Mouse (Mus musculus): ENCODE results near the gene Nes. TPM values are rescaled to one million over a fixed set of nuclear protein-coding genes. Genes with fewer than 3 reads are reported as not detected.

The Nes gene
- polyA plus RNA-seq, 1 experiment from 2014 or later = 20.0 TPM

GRCm38 (mm10) chr3:87958056-87958455, 12.8 kb upstream of the Nes start:
- H3K9ac ChIP-seq = no peak overlapping the region
- H3K4me3 ChIP-seq (replicated peaks) = no peak overlapping the region
- H3K9me3 ChIP-seq = no peaks in the 10 kb centered on the region
- H3K27ac ChIP-seq = no peak overlapping the region
- no peaks in the 10 kb centered on the region for H3K36me3 ChIP-seq
- H3K4me1 ChIP-seq (replicated peaks) = peaks cover 15% of the 10 kb centered on the region
- 38% methylated on average over 1 of the region's 1 CpGs for WGBS
- ATAC-seq = no peak
- H3K27me3 ChIP-seq (replicated peaks) = 0 out of 2 replicates have a peak, but pooled peaks cover 3% of the 10 kb centered on the region
- H3K4me2 ChIP-seq (replicated peaks) = no peak overlapping the region

DNA sequence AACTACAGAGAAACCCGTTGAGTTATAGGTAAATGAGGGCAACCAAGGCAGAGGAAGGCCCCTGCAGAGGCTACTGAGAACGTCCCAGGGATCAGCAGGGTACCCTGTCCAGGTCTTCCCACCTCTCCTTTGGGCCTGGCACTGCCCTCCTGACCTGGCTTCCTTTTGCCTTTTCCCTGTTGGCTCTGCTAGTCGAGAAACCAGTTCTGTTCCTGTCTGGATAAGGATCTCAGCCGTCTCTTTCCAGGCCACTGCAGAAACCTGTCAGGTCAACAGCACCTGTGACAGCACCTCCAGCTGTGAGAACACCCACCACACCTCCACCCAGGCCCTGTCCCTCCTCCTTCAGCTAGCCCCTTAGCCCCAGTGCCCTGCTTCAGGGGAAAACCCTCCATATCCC, 12.4 kb upstream of the Nes start:
- WGBS = 26% methylated on average over 4 of the region's 4 CpGs
- Histone ChIP-seq H3K27ac (no peak overlapping the region), H3K4me3 (replicated peaks) (no peak overlapping the region)

GRCm38 (mm10) chr3:87958967-87959366, 11.9 kb upstream of the Nes start:
- Histone ChIP-seq H3K27ac (no peak overlapping the region), H3K9me3 (no peaks in the 10 kb centered on the region), H3K4me1 (replicated peaks) (peaks cover 15% of the 10 kb centered on the region), H3K9ac (no peak overlapping the region), H3K4me2 (replicated peaks) (no peak overlapping the region), H3K4me3 (replicated peaks) (no peak overlapping the region), H3K27me3 (replicated peaks) (0 out of 2 replicates have a peak, but pooled peaks cover 3% of the 10 kb centered on the region), H3K36me3 (no peaks in the 10 kb centered on the region)
- WGBS = 33% methylated on average over 1 of the region's 1 CpGs
- no peak for ATAC-seq

More for the DNA sequence above, 12.4 kb upstream of the Nes start:
- H3K36me3 ChIP-seq = no peaks in the 10 kb centered on the region
- 0 out of 2 replicates have a peak, but pooled peaks cover 3% of the 10 kb centered on the region for H3K27me3 ChIP-seq (replicated peaks)
- H3K9ac ChIP-seq = no peak overlapping the region
- no peak for ATAC-seq
- no peak overlapping the region for H3K4me2 ChIP-seq (replicated peaks)
- peaks cover 15% of the 10 kb centered on the region for H3K4me1 ChIP-seq (replicated peaks)
- H3K9me3 ChIP-seq = no peaks in the 10 kb centered on the region

GRCm38 (mm10) chr3:87959371-87959770, 11.5 kb upstream of the Nes start:
- H3K4me3 ChIP-seq (replicated peaks) = no peak overlapping the region
- H3K27me3 ChIP-seq (replicated peaks) = 0 out of 2 replicates have a peak, but pooled peaks cover 3% of the 10 kb centered on the region
- ATAC-seq = no peak
- peak overlapping the region; percentile 89; the same call in 1 of the 2 replicates for H3K27ac ChIP-seq
- 58% methylated on average over 7 of the region's 7 CpGs for WGBS
- H3K9me3 ChIP-seq = no peaks in the 10 kb centered on the region
- H3K9ac ChIP-seq = no peak overlapping the region
- peaks cover 15% of the 10 kb centered on the region for H3K4me1 ChIP-seq (replicated peaks)
- no peak overlapping the region for H3K4me2 ChIP-seq (replicated peaks)
- no peaks in the 10 kb centered on the region for H3K36me3 ChIP-seq

- H3K27ac ChIP-seq = peak overlapping the region; percentile 89
- H3K4me1 ChIP-seq (replicated peaks) = peaks cover 15% of the 10 kb centered on the region
- H3K27me3 ChIP-seq (replicated peaks) = 0 out of 2 replicates have a peak, but pooled peaks cover 3% of the 10 kb centered on the region
- ATAC-seq = no peak
- H3K9me3 ChIP-seq = no peaks in the 10 kb centered on the region
- H3K9ac ChIP-seq = peak overlapping the region; percentile 59; the same call in 1 of the 2 replicates
- H3K4me3 ChIP-seq (replicated peaks) = peak overlapping the region; percentile 46
- peak overlapping the region; percentile 84 for H3K4me2 ChIP-seq (replicated peaks)
- H3K36me3 ChIP-seq = no peaks in the 10 kb centered on the region
- WGBS = 8% methylated on average over 10 of the region's 10 CpGs
Observed at GRCm38 (mm10) chr3:87960191-87960585, 10.7 kb upstream of the Nes start.

DNA sequence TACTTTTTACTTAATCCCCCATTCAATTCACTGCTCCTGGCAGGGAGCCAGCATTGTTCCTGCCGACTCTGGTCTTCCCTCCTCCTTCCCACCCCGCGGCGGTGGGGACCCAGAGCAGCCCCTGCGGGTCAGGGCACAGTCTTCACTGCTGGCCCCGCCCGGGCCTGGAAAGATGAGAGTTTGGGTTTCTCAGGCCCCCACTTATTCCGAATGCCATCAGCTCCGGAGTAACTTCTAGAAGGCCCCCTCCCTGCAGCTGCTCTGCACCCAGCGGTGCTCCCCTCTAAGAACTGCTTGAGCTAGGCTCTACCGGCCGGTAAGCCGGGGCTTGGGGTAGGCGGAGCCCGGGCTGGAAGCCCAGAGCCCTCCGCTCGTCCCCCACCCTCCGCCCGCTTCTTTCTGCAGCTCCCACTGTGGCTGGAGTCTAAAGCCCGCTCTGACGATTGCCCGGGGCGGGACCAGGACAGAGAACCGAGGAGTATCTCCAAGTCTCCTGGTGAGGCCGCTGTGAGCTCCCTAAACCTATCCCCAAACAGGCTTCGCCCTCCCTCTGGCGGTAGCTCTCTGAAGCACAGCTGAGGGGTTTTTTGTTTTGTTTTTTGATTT, 10.2 kb upstream of the Nes start:
- H3K4me2 ChIP-seq (replicated peaks) = peak overlapping the region; percentile 84
- H3K36me3 ChIP-seq = no peaks in the 10 kb centered on the region
- peak overlapping the region; percentile 59 for H3K9ac ChIP-seq
- peak overlapping the region; percentile 89 for H3K27ac ChIP-seq
- H3K27me3 ChIP-seq (replicated peaks) = 0 out of 2 replicates have a peak, but pooled peaks cover 3% of the 10 kb centered on the region
- H3K9me3 ChIP-seq = no peaks in the 10 kb centered on the region
- H3K4me1 ChIP-seq (replicated peaks) = peaks cover 15% of the 10 kb centered on the region
- under 1% methylated on average over 27 of the region's 27 CpGs for whole genome bisulfite sequencing
- ATAC-seq = peak; percentile 99
- H3K4me3 ChIP-seq (replicated peaks) = peak overlapping the region; percentile 46

GRCm38 (mm10) chr3:87970184-87970938, 517 bp upstream of the Nes start:
- Histone ChIP-seq H3K27ac (peak overlapping the region; percentile 73), H3K27me3 (replicated peaks) (peaks cover 13% of the 10 kb centered on the region), H3K4me3 (replicated peaks) (peak overlapping the region; percentile 64), H3K4me2 (replicated peaks) (peak overlapping the region; percentile 96), H3K4me1 (replicated peaks) (peaks cover 47% of the 10 kb centered on the region), H3K36me3 (no peaks in the 10 kb centered on the region), H3K9ac (peak overlapping the region; percentile 68), H3K9me3 (no peaks in the 10 kb centered on the region)
- WGBS = under 1% methylated on average over 21 of the region's 21 CpGs
- ATAC-seq = peak; percentile 27

- under 1% methylated on average over 60 of the region's 60 CpGs for WGBS
- H3K4me1 ChIP-seq (replicated peaks) = peaks cover 47% of the 10 kb centered on the region
- H3K9me3 ChIP-seq = no peaks in the 10 kb centered on the region
- peak overlapping the region; percentile 96 for H3K4me2 ChIP-seq (replicated peaks)
- ATAC-seq = peak; percentile 34
- peak overlapping the region; percentile 73 for H3K27ac ChIP-seq
- H3K36me3 ChIP-seq = no peaks in the 10 kb centered on the region
- H3K27me3 ChIP-seq (replicated peaks) = peaks cover 13% of the 10 kb centered on the region
- H3K9ac ChIP-seq = peak overlapping the region; percentile 68
- H3K4me3 ChIP-seq (replicated peaks) = peak overlapping the region; percentile 64
Observed at GRCm38 (mm10) chr3:87971489-87972202, 768 bp downstream of the Nes start.

DNA sequence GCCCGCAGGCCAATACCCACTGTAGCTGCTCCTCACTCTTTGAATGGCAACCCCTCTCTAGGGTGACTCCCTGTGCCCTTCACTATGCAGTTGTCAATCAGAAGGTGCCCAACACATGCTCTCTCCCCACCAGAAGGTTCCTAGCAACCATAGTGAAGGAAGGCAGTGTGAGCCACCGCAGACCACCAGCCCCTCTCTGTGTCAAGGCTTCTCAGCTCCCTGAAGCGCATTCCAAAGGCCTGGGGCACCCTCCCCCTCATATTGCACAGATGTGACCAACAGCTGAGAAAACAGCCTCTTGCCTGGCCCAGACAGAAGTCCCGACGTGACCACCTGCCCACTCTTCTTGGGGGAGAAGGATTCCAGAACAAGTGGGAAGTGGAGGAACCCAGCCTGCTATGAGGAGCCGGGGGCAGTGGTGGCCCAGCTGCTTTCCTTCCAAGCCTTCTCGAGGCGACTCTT, 1.4 kb downstream of the Nes start:
- H3K27me3 ChIP-seq (replicated peaks) = peaks cover 13% of the 10 kb centered on the region
- peak overlapping the region; percentile 68 for H3K9ac ChIP-seq
- no peak for ATAC-seq
- peak overlapping the region; percentile 96 for H3K4me2 ChIP-seq (replicated peaks)
- 22% methylated on average over 8 of the region's 8 CpGs for WGBS
- peak overlapping the region; percentile 73; the same call in 1 of the 2 replicates for H3K27ac ChIP-seq
- peak overlapping the region; percentile 64 for H3K4me3 ChIP-seq (replicated peaks)
- peaks cover 47% of the 10 kb centered on the region for H3K4me1 ChIP-seq (replicated peaks)
- no peaks in the 10 kb centered on the region for H3K9me3 ChIP-seq
- H3K36me3 ChIP-seq = no peaks in the 10 kb centered on the region

DNA sequence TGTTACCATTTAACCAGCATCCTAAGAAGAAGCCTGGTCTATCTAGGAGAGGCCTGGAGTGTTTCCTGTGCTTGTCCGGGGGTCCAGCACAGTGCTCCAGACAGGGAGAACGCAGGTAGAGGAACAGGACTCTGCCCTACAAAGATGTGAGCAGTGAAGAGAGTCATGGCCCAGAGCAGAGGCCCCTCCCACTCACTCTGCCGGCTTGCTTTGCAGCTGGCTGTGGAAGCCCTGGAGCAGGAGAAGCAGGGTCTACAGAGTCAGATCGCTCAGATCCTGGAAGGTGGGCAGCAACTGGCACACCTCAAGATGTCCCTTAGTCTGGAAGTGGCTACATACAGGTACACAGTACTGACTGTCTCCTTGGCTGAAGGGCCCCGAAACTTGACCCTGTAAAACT, 1.9 kb downstream of the Nes start:
- peak overlapping the region; percentile 96 for H3K4me2 ChIP-seq (replicated peaks)
- peak; percentile 29 for ATAC-seq
- H3K36me3 ChIP-seq = no peaks in the 10 kb centered on the region
- H3K9ac ChIP-seq = peak overlapping the region; percentile 68
- peaks cover 47% of the 10 kb centered on the region for H3K4me1 ChIP-seq (replicated peaks)
- H3K4me3 ChIP-seq (replicated peaks) = peak overlapping the region; percentile 64
- 27% methylated on average over 5 of the region's 5 CpGs for WGBS
- H3K27ac ChIP-seq = no peak overlapping the region
- H3K27me3 ChIP-seq (replicated peaks) = peaks cover 13% of the 10 kb centered on the region
- no peaks in the 10 kb centered on the region for H3K9me3 ChIP-seq

GRCm38 (mm10) chr3:87973593-87974380, 2.9 kb downstream of the Nes start:
- Histone ChIP-seq H3K4me3 (replicated peaks) (peak overlapping the region; percentile 64), H3K36me3 (no peaks in the 10 kb centered on the region), H3K4me2 (replicated peaks) (peak overlapping the region; percentile 96), H3K4me1 (replicated peaks) (peaks cover 47% of the 10 kb centered on the region), H3K27me3 (replicated peaks) (peaks cover 10% of the 10 kb centered on the region), H3K9me3 (no peaks in the 10 kb centered on the region), H3K27ac (peak overlapping the region; percentile 52), H3K9ac (peak overlapping the region; percentile 9; the same call in 1 of the 2 replicates)
- no peak for ATAC-seq
- 45% methylated on average over 14 of the region's 14 CpGs for WGBS
